Mouse (Mus musculus) hindbrain, embryonic 15.5 days (tissue): ENCODE measurements at regions not wholly inside any gene's neighbourhood (a gene's known extent, or its start where the extent isn't known, plus 50 kb on each side); places are given as distances from the start of the nearest gene placed in this dataset.

Experiments
- ATAC-seq: fragments of 200-750 bp; cut with Nextera tagmentation; 2 replicates; pipeline ENCODE4 v1.8.0; 2017; ENCODE audit warnings: low read depth, moderate number of reproducible peaks, moderate TSS enrichment; ENCODE audit not compliant: low FRiP score
- H3K27ac ChIP-seq: fragments of 300-500 bp; sonication (generic); replicated peaks from 2 replicates; pipeline ENCODE4 v1.5.1; 2015; ENCODE audit warnings: mild to moderate bottlenecking, inconsistent platforms
- H3K27me3 ChIP-seq: fragments of 300-500 bp; sonication (generic); 2 replicates; pipeline ENCODE4 v1.6.1; 2015; ENCODE audit warnings: control low read depth, inconsistent platforms
- H3K36me3 ChIP-seq: fragments of 300-500 bp; sonication (generic); 2 replicates; pipeline ENCODE4 v1.6.1; 2015; ENCODE audit warnings: control low read depth, inconsistent platforms
- H3K4me1 ChIP-seq: fragments of 300-500 bp; sonication (generic); replicated peaks from 2 replicates; pipeline ENCODE4 v1.6.1; 2015; ENCODE audit warnings: control low read depth, inconsistent platforms
- H3K4me2 ChIP-seq: fragments of 300-500 bp; sonication (generic); 2 replicates; pipeline ENCODE4 v1.6.1; 2015; ENCODE audit warnings: moderate library complexity, mild to moderate bottlenecking, inconsistent platforms
- H3K4me3 ChIP-seq: fragments of 300-500 bp; sonication (generic); 2 replicates; pipeline ENCODE4 v1.5.1; 2015; ENCODE audit warnings: mild to moderate bottlenecking, inconsistent platforms
- H3K9ac ChIP-seq: fragments of 300-500 bp; sonication (generic); 2 replicates; pipeline ENCODE4 v1.6.1; 2015; ENCODE audit warnings: inconsistent platforms
- H3K9me3 ChIP-seq: fragments of 300-500 bp; sonication (generic); 2 replicates; pipeline ENCODE4 v1.6.1; 2016; ENCODE audit warnings: control low read depth, inconsistent platforms
- WGBS: fragments of 180-500 bp; shearing (Covaris S2); methylation state at CpG from one replicate; pipeline ENCODE4 v1.1.7; 2015; 5-methylcytosine and 5-hydroxymethylcytosine counted together

- WGBS = 96% methylated on average over 1 of the region's 1 CpGs
- H3K4me1 ChIP-seq = peaks cover 8% of the 10 kb centered on the region; the same call in 1 of the 2 replicates
- H3K4me3 ChIP-seq = no peak overlapping the region
- ATAC-seq = no peak
- no peak overlapping the region for H3K9ac ChIP-seq
- H3K27me3 ChIP-seq = no peaks in the 10 kb centered on the region
- H3K27ac ChIP-seq = no peak overlapping the region
- no peaks in the 10 kb centered on the region for H3K9me3 ChIP-seq
- no peaks in the 10 kb centered on the region for H3K36me3 ChIP-seq
- no peak overlapping the region for H3K4me2 ChIP-seq
Observed at GRCm38 (mm10) chr13:102570286-102570685, 123.1 kb upstream of the Cd180 start.

GRCm38 (mm10) chr13:102573286-102573921 lies 120.0 kb upstream of the Cd180 start:
- ATAC-seq = peak; percentile 90
- Histone ChIP-seq H3K9me3 (no peaks in the 10 kb centered on the region), H3K4me3 (no peak overlapping the region), H3K36me3 (no peaks in the 10 kb centered on the region), H3K9ac (no peak overlapping the region), H3K27ac (peak overlapping the region; percentile 50), H3K27me3 (no peaks in the 10 kb centered on the region), H3K4me1 (peaks cover 5% of the 10 kb centered on the region; the same call in 1 of the 2 replicates), H3K4me2 (no peak overlapping the region)
- 37% methylated on average over 5 of the region's 5 CpGs for whole genome bisulfite sequencing

DNA sequence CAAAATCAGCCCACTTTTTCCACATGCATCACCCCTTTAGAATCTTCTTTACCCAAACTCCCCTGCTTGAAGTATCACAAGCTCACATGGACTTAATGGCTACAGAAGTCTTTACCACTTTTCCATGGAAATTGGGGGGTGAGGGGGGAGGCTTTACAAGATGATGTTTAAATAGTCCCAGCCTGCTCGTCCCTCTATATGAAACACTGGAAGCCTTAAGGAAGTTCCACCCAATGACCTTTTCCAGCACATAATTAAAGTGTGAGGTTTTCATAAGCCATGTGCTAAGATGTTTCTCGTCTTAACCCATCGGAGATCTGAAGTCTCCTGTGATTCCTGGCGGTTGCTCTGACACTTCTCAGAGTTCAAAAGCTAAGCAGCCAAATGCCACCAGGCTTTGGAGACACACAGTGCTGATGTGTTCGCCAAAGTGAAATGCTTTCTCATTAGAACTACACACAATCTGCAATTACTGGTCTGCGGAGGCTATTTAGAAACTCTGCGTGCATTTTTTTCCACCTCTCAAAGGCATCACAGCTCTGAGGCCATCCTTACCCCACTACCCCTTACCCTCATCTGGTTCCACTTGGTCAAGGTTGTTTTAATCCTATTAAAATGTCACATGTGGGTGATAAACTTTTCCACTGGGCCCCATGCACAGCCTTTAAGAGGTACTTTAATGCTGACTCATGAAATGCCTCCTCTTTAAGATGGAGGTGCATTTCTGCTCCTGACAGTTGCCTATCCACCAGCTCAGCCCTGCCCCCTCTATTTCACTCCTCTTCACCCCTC lies 116.3 kb upstream of the Cd180 start:
- no peaks in the 10 kb centered on the region for H3K27me3 ChIP-seq
- 74% methylated on average over 7 of the region's 7 CpGs for WGBS
- H3K9ac ChIP-seq = no peak overlapping the region
- no peak overlapping the region for H3K4me2 ChIP-seq
- no peak overlapping the region for H3K4me3 ChIP-seq
- H3K4me1 ChIP-seq = peaks cover 5% of the 10 kb centered on the region; the same call in 1 of the 2 replicates
- no peak overlapping the region for H3K27ac ChIP-seq
- H3K36me3 ChIP-seq = no peaks in the 10 kb centered on the region
- no peak for ATAC-seq
- H3K9me3 ChIP-seq = no peaks in the 10 kb centered on the region

DNA sequence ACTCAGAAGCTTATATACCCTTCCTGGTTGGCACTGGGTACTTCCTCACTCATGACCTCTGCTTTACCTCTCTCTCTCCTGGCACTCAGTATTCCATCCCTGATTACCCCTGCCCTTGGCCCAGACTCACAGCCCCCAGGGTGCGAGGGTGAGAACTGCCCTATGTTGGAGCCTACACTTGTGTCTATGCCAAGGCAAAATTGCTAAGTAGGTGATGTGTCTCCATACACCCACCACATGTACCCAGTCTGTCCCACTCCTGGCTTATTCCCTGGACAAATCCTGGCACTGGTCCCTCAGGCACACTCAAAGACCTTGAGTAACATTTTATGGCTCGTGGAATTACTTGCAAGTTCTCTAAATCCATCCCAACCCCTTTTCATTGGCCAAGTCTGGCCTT lies 114.5 kb upstream of the Cd180 start:
- Histone ChIP-seq H3K9me3 (no peaks in the 10 kb centered on the region), H3K4me2 (no peak overlapping the region), H3K4me1 (0 out of 2 replicates have a peak, but pooled peaks cover under 1% of the 10 kb centered on the region), H3K9ac (no peak overlapping the region), H3K27ac (no peak overlapping the region), H3K36me3 (no peaks in the 10 kb centered on the region), H3K4me3 (no peak overlapping the region), H3K27me3 (no peaks in the 10 kb centered on the region)
- no peak for ATAC-seq
- 79% methylated on average over 2 of the region's 2 CpGs for WGBS

DNA sequence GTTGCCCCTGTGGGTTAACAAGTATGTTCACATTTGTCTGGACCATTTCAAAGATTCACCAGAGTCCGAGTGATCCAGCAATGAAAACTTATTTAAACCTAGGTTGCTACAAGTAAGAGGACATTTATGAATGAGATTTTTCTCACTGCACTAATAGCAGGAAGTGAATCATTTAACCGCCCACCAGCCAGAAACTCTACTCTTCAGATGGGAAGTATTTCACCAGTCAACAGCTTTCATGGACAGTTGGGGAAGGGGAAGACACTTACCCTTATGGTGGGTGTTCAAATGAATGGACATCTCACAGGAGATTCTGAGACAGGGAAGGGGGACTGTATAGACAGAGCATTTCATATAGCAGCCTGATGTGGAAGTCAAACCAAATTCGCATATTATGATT lies 113.7 kb upstream of the Cd180 start:
- no peak overlapping the region for H3K4me3 ChIP-seq
- H3K27me3 ChIP-seq = no peaks in the 10 kb centered on the region
- no peak overlapping the region for H3K4me2 ChIP-seq
- H3K9ac ChIP-seq = no peak overlapping the region
- no peak for ATAC-seq
- H3K9me3 ChIP-seq = no peaks in the 10 kb centered on the region
- no peaks in the 10 kb centered on the region for H3K4me1 ChIP-seq
- no peak overlapping the region for H3K27ac ChIP-seq
- H3K36me3 ChIP-seq = no peaks in the 10 kb centered on the region
- WGBS = 95% methylated on average over 3 of the region's 3 CpGs

GRCm38 (mm10) chr13:102583984-102584645 lies 109.2 kb upstream of the Cd180 start:
- 78% methylated on average over 12 of the region's 12 CpGs for WGBS
- no peak for ATAC-seq
- H3K9ac ChIP-seq = no peak overlapping the region
- H3K27me3 ChIP-seq = no peaks in the 10 kb centered on the region
- H3K4me1 ChIP-seq = no peaks in the 10 kb centered on the region
- H3K36me3 ChIP-seq = no peaks in the 10 kb centered on the region
- no peak overlapping the region for H3K4me2 ChIP-seq
- no peaks in the 10 kb centered on the region for H3K9me3 ChIP-seq
- H3K4me3 ChIP-seq = no peak overlapping the region
- H3K27ac ChIP-seq = no peak overlapping the region

- H3K36me3 ChIP-seq = no peaks in the 10 kb centered on the region
- ATAC-seq = no peak
- no peak overlapping the region for H3K27ac ChIP-seq
- H3K4me3 ChIP-seq = no peak overlapping the region
- no peaks in the 10 kb centered on the region for H3K27me3 ChIP-seq
- no peak overlapping the region for H3K9ac ChIP-seq
- WGBS = 52% methylated on average over 6 of the region's 6 CpGs
- H3K4me2 ChIP-seq = no peak overlapping the region
- peaks cover 12% of the 10 kb centered on the region for H3K4me1 ChIP-seq
- H3K9me3 ChIP-seq = no peaks in the 10 kb centered on the region
Observed at GRCm38 (mm10) chr13:102586215-102586614, 107.1 kb upstream of the Cd180 start.

GRCm38 (mm10) chr13:102589680-102590435 lies 103.5 kb upstream of the Cd180 start:
- Histone ChIP-seq H3K36me3 (no peaks in the 10 kb centered on the region), H3K9me3 (no peaks in the 10 kb centered on the region), H3K4me3 (no peak overlapping the region), H3K4me1 (peaks cover 12% of the 10 kb centered on the region), H3K9ac (no peak overlapping the region), H3K27ac (no peak overlapping the region; the same call in 1 of the 2 replicates), H3K27me3 (no peaks in the 10 kb centered on the region), H3K4me2 (peak overlapping the region; percentile 15; the same call in 1 of the 2 replicates)
- ATAC-seq = no peak
- 50% methylated on average over 18 of the region's 18 CpGs for WGBS

DNA sequence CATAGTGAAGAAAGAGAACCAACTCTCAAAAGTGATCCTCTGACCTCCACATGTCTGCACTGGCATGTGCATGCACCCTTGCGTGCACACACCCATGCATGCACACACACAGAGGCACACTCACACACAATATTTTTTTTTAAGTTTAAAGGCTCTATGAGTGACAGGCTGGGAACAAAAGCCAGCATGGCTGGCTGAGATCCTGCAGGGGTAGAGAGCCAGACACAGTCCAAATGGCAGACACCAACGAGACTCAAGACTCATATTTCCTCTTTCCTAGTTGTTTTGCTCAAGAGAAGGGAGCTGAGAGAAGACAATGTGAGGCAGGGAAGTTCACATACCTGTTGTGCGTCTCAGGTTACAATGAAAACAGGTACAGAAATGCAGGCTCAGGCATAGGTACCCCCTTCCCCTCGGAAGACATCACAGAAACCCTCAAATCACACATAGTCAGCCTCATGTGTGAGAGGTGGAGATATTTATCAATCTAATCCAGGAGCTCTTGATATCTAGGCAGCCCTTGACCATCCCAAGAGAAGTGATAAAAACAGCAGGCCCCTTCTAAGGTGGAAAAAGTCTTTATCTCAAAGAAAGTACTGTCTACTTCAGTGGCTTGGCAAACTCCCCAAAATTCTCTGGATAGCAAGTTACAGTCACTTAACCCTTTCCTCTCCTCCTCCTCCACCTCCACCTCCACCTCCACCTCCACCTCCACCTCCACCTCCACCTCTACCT lies 101.4 kb upstream of the Cd180 start:
- Histone ChIP-seq H3K27me3 (no peaks in the 10 kb centered on the region), H3K27ac (no peak overlapping the region), H3K4me3 (no peak overlapping the region), H3K9ac (no peak overlapping the region), H3K4me2 (no peak overlapping the region), H3K4me1 (peaks cover 12% of the 10 kb centered on the region), H3K9me3 (no peaks in the 10 kb centered on the region), H3K36me3 (no peaks in the 10 kb centered on the region)
- 85% methylated on average over 4 of the region's 4 CpGs for WGBS
- ATAC-seq = no peak

DNA sequence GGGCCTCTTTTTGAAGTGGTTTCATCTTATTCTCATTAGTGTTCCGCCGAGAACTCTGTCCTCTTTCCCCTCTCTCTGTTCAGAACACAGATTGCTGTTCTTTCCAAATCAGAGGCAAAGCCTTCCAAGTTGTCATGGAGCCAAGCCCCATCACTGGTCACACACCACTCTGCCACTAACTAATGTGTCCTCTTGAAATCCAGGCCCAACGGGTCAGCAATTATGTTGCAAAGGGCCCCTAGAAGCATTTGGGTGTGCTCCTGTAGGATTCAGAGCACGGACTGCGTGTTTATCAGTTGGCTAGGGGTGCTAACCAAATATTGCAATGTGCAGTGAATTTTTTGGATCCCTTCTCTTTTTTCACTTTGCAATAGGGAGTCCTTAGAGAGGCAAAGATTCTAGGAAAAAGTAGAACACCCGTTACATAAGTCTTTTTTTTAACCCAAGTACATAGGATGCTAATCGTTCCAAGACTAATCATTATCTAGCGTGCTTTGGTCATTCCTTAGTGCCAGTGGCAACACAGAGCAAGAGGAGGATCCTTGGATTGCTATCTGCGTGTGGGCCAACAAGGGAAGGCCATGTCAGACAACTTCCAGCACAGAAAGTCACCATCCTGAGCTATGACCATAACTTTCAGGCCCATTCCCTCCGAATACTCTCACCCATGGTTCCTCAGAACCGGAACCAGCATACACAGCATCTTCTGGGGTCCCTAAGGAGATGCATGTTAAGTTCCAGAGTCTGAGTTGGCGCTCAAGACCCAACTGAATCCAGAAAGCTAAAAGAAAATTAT lies 99.8 kb upstream of the Cd180 start:
- H3K9ac ChIP-seq = no peak overlapping the region
- H3K36me3 ChIP-seq = no peaks in the 10 kb centered on the region
- H3K4me1 ChIP-seq = peaks cover 12% of the 10 kb centered on the region
- H3K27me3 ChIP-seq = no peaks in the 10 kb centered on the region
- ATAC-seq = no peak
- H3K27ac ChIP-seq = no peak overlapping the region
- 90% methylated on average over 12 of the region's 12 CpGs for WGBS
- H3K4me2 ChIP-seq = no peak overlapping the region
- H3K9me3 ChIP-seq = no peaks in the 10 kb centered on the region
- no peak overlapping the region for H3K4me3 ChIP-seq

- Histone ChIP-seq H3K4me1 (peaks cover 12% of the 10 kb centered on the region), H3K9ac (no peak overlapping the region), H3K4me3 (no peak overlapping the region), H3K9me3 (no peaks in the 10 kb centered on the region), H3K36me3 (no peaks in the 10 kb centered on the region), H3K27ac (no peak overlapping the region), H3K27me3 (no peaks in the 10 kb centered on the region), H3K4me2 (no peak overlapping the region)
- no peak for ATAC-seq
- 92% methylated on average over 3 of the region's 3 CpGs for WGBS
Observed at GRCm38 (mm10) chr13:102594201-102594600, 99.2 kb upstream of the Cd180 start.
